Mouse (Mus musculus): ENCODE measurements at regions not wholly inside any gene's neighbourhood (a gene's known extent, or its start where the extent isn't known, plus 50 kb on each side); places are given as distances from the start of the nearest gene placed in this dataset.

DNA sequence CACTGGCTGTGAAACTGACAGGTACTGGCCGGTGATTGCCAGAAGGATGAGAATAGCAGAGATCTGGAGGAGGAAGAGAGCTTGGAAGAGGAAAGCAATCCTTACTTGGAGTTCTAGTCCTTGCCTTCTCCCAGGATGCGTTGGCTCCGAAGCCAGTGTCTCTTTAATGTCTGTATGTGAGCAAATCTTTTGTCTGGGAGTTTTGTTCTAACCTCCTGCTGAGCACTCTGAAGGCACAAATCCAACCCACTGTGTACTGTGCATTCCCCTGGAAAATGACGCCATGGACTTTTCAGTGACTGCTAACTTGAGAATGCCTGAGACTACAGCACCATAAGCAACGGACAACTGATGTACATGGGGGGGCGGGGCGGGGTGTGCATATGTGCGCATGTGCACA, 216.4 kb downstream of the Emp1 start:
- no peak for TF ChIP-seq CHD2 (IDR thresholded peaks at IDR 0.05; ENCODE audit: low read depth, low read length)
- TF ChIP-seq HCFC1 (IDR thresholded peaks at IDR 0.05; ENCODE audit: borderline replicate concordance, insufficient read depth, low read length): no peak
- TF ChIP-seq MAFK (IDR thresholded peaks at IDR 0.05; ENCODE audit: insufficient read depth, low read depth, low read length): no peak
- no peak for TF ChIP-seq ZNF384 (IDR thresholded peaks at IDR 0.05; ENCODE audit: low read depth, low read length)

Measured in ES-E14 (cell line).